Mouse (Mus musculus) ES-Bruce4 (cell line): Measurements from ENCODE around the gene Dhx37. TPM values are rescaled to one million over a fixed set of nuclear protein-coding genes. Genes with fewer than 3 reads are reported as not detected.

Experiments
- H3K27ac ChIP-seq: 2 replicates; pipeline ENCODE4 v1.5.1; 2012; ENCODE audit warnings: low read length, inconsistent platforms; ENCODE audit not compliant: insufficient read depth
- H3K27me3 ChIP-seq: 2 replicates; pipeline ENCODE4 v1.6.1; 2012; ENCODE audit warnings: mild to moderate bottlenecking, low read length, inconsistent platforms; ENCODE audit not compliant: control insufficient read depth, poor library complexity, insufficient read depth, severe bottlenecking
- H3K36me3 ChIP-seq: 2 replicates; pipeline ENCODE4 v1.6.1; 2012; ENCODE audit warnings: inconsistent platforms, mild to moderate bottlenecking, low read length, moderate library complexity; ENCODE audit not compliant: control insufficient read depth, poor library complexity, insufficient read depth, severe bottlenecking
- H3K4me1 ChIP-seq: one replicate; pipeline ENCODE4 v1.8.1; 2011; ENCODE audit warnings: low read length; ENCODE audit not compliant: control insufficient read depth, insufficient read depth
- H3K4me3 ChIP-seq: 2 replicates; pipeline ENCODE4 v1.5.1; 2011; ENCODE audit warnings: low read depth, mild to moderate bottlenecking, low read length
- H3K9ac ChIP-seq: 2 replicates; pipeline ENCODE4 v1.6.1; 2012; ENCODE audit warnings: low read depth, mild to moderate bottlenecking, inconsistent platforms; ENCODE audit not compliant: poor library complexity, severe bottlenecking
- H3K9me3 ChIP-seq: replicated peaks from 2 replicates; pipeline ENCODE4 v1.6.1; 2012; ENCODE audit warnings: mild to moderate bottlenecking, low read length, inconsistent platforms; ENCODE audit not compliant: control insufficient read depth, poor library complexity, insufficient read depth, severe bottlenecking
- CTCF ChIP-seq: IDR thresholded peaks from one replicate; pipeline ENCODE4 v1.8.1; 2011; ENCODE audit warnings: low read depth, low read length
- EP300 ChIP-seq: IDR thresholded peaks from 2 replicates; pipeline ENCODE4 v1.6.1; 2011; ENCODE audit warnings: low read depth, low read length; ENCODE audit not compliant: insufficient read depth
- POLR2A ChIP-seq: IDR thresholded peaks from one replicate; pipeline ENCODE4 v1.8.1; 2011; ENCODE audit warnings: low read length; ENCODE audit not compliant: insufficient read depth
- polyA plus RNA-seq: library from polyadenylated mRNA; stranded (reverse); fragments of >200 nt; gene quantifications from 2 replicates; pipeline ENCODE4 v1.2.4, GENCODE M21; 2011; ENCODE audit warnings: low read depth; ENCODE audit not compliant: missing spikeins, insufficient read depth, insufficient read length

The Dhx37 gene
- polyA plus RNA-seq, 1 experiment = 35.2 TPM

DNA sequence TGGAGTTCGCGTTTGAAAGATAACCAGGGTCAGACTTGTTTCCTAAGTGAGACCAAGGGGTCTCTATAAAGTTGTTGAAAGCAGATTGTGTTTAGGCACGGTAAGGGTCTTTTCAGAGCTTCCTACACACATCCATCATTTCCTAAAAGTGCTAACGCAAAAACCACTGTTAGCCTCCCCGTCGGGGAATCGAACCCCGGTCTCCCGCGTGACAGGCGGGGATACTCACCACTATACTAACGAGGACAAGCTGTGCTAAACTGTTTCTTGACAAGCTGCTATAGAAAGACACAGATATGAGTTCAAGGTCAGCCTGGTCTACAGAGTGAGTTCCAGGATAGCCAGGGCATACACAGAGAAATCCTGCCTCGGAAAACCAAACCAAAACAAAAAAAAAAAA, 25.1 kb downstream of the Dhx37 start:
- Histone ChIP-seq H3K9ac (peak overlapping the region; percentile 46), H3K4me1 (no peaks in the 10 kb centered on the region), H3K4me3 (peak overlapping the region; percentile 61), H3K27ac (peak overlapping the region; percentile 46; the same call in 1 of the 2 replicates), H3K27me3 (no peaks in the 10 kb centered on the region), H3K9me3 (no peaks in the 10 kb centered on the region), H3K36me3 (no peaks in the 10 kb centered on the region; the same call in 1 of the 2 replicates)
- TF ChIP-seq CTCF (no peak), POLR2A (no peak), EP300 (no peak)

DNA sequence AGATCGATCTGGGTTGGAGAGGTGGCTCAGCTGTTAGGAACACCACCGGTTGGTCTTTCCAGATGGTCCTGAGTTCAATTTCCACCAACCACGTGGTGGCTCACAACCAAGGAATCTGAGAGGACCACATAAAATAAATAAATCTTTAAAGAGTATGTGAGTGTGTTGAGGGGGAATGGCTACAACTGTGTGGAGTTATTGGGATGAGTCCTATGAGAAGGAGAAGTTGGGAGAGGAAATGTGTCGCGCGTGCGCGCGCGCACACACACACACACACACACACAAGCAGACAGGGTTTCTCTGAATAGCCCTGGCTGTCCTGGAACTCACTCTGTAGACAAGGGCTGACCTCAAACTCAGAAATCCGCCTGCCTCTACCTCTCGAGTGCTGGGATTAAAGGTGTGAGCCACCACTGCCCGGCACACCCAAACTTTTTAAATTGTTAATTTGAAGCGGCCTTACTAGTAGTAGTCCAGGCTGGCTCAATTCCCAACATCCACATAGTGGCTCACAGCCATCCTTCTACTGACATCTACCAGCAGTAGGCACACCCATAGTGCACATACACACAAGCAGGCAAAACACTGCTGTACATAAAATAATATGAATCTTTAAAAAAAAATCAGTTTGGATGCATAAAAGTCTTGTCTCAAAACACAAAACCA, 25.9 kb downstream of the Dhx37 start:
- Histone ChIP-seq H3K9me3 (no peaks in the 10 kb centered on the region), H3K27ac (no peak overlapping the region), H3K4me1 (no peaks in the 10 kb centered on the region), H3K36me3 (no peaks in the 10 kb centered on the region), H3K9ac (no peak overlapping the region), H3K4me3 (no peak overlapping the region; the same call in 1 of the 2 replicates), H3K27me3 (no peaks in the 10 kb centered on the region)
- no peak for TF ChIP-seq CTCF
- no peak for TF ChIP-seq EP300
- no peak for TF ChIP-seq POLR2A

DNA sequence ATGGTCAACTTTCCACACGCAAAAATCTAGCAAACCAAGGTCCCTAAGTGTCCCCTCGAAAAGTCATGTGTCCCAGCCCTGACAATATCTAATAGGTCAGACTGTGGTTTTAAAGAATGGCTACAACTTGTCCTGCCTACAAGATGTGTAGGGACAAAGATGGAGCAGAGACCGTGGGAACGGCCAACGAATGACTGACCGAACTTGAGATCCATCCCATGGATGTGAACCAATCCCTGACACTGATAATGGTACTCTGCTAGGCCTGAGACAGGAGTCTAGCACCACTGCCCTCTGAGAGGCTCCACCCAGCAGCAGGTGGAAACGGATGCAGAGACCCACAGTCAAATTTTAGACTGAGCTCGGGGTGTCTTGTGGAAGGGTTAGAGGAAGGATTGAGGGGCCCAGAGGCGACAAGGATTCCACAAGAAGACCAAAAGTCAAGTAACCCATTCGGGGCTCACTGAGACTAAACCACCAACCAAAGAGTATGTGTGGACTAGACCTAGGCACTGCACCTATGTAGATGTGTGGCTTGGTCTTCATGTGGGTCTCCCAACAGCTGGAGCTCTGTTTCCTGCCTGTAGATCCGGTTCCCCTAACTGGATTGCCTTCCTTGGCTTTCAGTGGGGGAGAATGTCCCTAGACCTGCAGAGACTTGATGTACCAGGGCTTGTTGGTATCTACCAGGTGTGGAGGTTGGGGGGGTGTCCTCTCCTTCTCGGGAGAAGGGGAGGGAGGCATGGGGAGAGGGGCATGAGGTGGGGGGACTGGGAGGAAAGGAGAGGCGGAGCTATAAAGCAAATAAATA, 26.7 kb downstream of the Dhx37 start:
- Histone ChIP-seq H3K9ac (peak overlapping the region; percentile 59), H3K27ac (peak overlapping the region; percentile 45), H3K27me3 (no peaks in the 10 kb centered on the region), H3K36me3 (no peaks in the 10 kb centered on the region), H3K9me3 (no peaks in the 10 kb centered on the region), H3K4me3 (peak overlapping the region; percentile 70), H3K4me1 (no peaks in the 10 kb centered on the region)
- TF ChIP-seq CTCF = no peak
- TF ChIP-seq EP300 = no peak
- TF ChIP-seq POLR2A = no peak

DNA sequence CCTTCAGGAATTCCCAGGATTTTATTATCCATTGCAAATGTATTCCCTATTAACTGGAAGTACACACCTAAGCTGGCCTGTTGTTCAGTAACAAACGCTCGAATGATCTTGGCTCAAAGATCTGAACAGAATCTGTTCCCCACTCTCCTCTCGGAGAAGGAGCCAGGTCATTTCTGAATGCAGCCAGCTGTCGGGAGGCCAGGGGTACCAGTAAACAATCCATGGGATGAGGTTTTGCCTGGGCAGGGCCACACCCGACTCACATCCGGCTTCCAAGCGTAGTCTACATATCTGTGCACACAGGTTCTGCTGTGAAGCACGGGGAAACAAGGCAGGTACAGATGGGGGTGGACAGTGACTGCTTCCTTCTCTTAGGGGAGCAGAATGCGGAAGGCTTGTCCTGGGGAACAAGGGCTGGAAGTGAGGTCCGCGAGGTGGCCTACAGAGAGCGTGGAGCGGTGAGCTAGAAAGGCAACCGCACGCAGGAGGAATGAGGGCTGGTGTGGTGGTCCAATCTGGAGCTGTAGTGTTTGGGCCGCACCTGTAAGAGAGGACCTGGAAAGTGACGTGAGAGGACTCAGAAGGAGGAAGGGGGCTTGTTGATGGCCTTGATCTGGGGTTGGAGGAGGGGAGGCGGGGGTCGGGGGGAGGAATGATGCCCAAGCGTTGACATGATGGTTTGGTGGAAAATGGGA, 27.5 kb downstream of the Dhx37 start:
- TF ChIP-seq EP300 = 0 out of 2 replicates have a peak, but pooled peaks have one; percentile 38
- TF ChIP-seq CTCF = no peak
- peak overlapping the region; percentile 59 for H3K9ac ChIP-seq
- no peaks in the 10 kb centered on the region for H3K27me3 ChIP-seq
- peak overlapping the region; percentile 78 for H3K27ac ChIP-seq
- no peaks in the 10 kb centered on the region for H3K9me3 ChIP-seq
- H3K36me3 ChIP-seq = no peaks in the 10 kb centered on the region
- H3K4me3 ChIP-seq = peak overlapping the region; percentile 70
- no peaks in the 10 kb centered on the region for H3K4me1 ChIP-seq

DNA sequence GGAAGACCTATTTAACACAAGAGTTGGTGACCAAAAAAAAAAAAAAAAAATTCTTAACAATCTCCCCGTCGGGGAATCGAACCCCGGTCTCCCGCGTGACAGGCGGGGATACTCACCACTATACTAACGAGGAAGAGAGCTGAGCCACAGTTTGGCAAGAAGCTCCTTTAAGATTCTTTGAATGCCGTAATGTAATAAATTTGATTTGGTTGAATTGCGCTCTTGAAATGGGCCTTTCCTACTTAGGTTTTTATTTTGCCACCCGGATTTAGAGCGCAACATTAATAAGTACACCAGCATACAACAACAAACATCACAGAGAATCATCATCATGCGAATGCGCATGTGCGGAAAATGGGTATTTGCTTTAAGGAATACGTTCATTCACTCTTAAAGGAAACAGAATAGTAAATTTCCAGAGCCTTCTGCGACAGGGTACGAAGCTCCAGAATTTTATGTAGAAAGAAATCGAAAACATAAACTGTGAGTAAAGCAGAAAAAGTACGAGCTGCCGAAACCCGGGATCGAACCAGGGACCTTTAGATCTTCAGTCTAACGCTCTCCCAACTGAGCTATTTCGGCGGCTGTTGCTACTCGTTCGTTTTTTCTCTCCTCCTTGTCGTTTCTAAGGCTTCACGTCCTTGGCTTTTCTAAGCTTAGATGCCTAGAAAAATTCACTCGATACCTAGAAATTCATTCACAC, 28.2 kb downstream of the Dhx37 start:
- no peaks in the 10 kb centered on the region for H3K27me3 ChIP-seq
- H3K9me3 ChIP-seq = no peaks in the 10 kb centered on the region
- H3K4me3 ChIP-seq = peak overlapping the region; percentile 70
- no peaks in the 10 kb centered on the region for H3K4me1 ChIP-seq
- H3K36me3 ChIP-seq = no peaks in the 10 kb centered on the region
- peak overlapping the region; percentile 78 for H3K27ac ChIP-seq
- TF ChIP-seq CTCF = no peak
- TF ChIP-seq EP300 = no peak
- TF ChIP-seq POLR2A = no peak
- H3K9ac ChIP-seq = peak overlapping the region; percentile 59
